Mouse (Mus musculus) adrenal gland, adult 10 weeks (tissue): ENCODE measurements around the gene Nucks1. TPM values are rescaled to one million over a fixed set of nuclear protein-coding genes. Genes with fewer than 3 reads are reported as not detected.

Source experiments
- polyA plus RNA-seq: library from polyadenylated mRNA; stranded (reverse); fragments of 350-450 nt; fragmentation: Illumina TruSeq; extraction: RNeasy Lipid Tissue Mini Kit (QIAGEN cat#74804); gene quantifications from one replicate; pipeline ENCODE4 v1.2.3, GENCODE M21; 2014; ENCODE audit warnings: low read depth, low replicate concordance

The Nucks1 gene
- 173 TPM for polyA plus RNA-seq

GRCm38 (mm10) chr1:131910001-131910648 is at the start of gene Nucks1:
Gene Nucks1 (plus strand): TSS chr1:131910534.

GRCm38 (mm10) chr1:131867093-131867945 is 43.0 kb upstream of the Nucks1 start, which contains the start of gene Rab29:
Gene Rab29 (plus strand): TSS chr1:131867224.

DNA sequence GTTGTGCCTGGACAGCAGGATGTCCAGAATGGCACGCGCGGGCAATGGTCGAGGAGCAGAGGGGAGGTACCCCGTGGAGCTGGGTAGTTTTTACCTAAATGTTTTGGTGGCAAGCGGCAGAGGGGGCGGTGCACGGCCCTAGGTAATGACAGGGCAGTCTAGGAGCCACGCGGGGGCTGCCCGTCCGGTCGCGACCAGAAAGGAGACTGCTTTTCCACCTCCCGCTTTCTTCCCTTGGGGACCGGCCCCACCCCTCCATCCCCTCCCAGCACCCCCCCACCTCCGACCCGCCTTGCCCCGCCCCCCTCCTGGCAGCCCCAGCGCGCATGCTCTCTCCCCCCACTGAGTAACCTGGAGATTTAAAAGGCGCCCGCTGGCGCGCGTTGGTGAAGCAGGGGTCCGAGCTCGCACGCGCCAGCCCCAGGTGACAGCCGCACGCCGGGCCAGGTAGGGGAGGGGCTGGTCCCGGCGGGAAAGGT is 52.3 kb downstream of the Nucks1 start, which contains the start of gene Slc45a3:
Gene Slc45a3, plus strand, starts transcription at position 362 of the 479 bp plus-strand sequence.

Other genes starting within 250 kb of the Nucks1 start
- 3.1 TPM for gene Rab7b, start 221.8 kb upstream of the Nucks1 start, polyA plus RNA-seq
- gene Slc26a9, start 166.5 kb upstream of the Nucks1 start, polyA plus RNA-seq, result not detected
- 7.5 TPM for gene Pm20d1, start 113.2 kb upstream of the Nucks1 start, polyA plus RNA-seq
- gene Slc41a1, start 83.0 kb upstream of the Nucks1 start, polyA plus RNA-seq, result 22.7 TPM
- gene Rab29, start 43.3 kb upstream of the Nucks1 start, polyA plus RNA-seq, result 6.9 TPM
- 4.0 TPM for gene Slc45a3, start 52.4 kb downstream of the Nucks1 start, polyA plus RNA-seq
- gene Elk4, start 97.1 kb downstream of the Nucks1 start, polyA plus RNA-seq, result 32.1 TPM
- 115 TPM for gene Mfsd4a, start 157.5 kb downstream of the Nucks1 start, polyA plus RNA-seq
- 0.52 TPM for gene Cdk18, start 229.2 kb downstream of the Nucks1 start, polyA plus RNA-seq